Mouse (Mus musculus) right cerebral cortex, postnatal 25 days (tissue): ENCODE measurements around the gene Paf1.
"Not testable (repeated sequence)": the region's sequence is repeated elsewhere in the genome, so short reads cannot be mapped to it uniquely, and the experiment has no call there.

Source experiments
- DNase-seq: peaks from one replicate; pipeline ENCODE4 v3.0.0; 2022

Paf1 gene

DNA sequence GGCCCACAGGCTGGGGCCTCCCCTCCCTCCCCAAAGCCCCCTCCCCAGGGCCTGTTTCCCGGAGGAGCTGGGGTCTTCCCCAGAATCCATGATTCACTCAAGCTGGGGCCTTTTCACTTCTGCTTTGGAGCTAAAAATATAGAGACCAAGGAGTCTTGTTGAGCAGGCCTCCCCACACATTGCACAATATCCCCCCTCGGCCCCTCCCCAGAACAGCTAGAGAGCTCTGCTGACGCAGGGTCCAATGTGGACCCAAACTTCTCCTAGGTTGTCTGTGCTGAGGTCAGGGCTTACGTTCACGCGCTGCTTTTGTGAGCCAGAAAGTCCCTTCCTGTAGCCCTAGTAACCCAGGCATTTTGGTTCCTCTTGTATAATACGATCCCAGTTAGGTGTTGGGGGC is 6.7 kb upstream of the Paf1 start:
- peak; percentile 32 for DNase-seq

DNA sequence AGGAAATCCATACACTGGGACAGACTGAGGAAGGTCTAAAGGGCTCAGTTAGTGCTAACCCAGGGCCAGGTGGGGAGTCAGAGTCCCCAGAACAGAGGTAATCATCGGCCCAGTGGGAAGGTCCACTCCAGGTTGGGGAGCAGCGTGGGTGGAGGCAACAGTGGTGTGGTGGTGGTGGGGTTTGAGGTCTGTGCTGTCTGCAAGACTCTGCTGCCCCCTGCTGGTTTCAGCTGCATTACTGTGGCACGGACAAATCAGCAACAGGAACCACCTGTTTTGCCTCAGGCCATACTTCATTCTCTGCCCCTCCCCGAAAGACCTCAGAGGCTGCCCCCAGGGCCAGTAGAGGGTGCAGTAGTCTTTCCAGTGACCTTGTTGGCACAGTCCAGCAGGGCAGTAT is 6.3 kb upstream of the Paf1 start:
- peak; percentile 68 for DNase-seq

DNA sequence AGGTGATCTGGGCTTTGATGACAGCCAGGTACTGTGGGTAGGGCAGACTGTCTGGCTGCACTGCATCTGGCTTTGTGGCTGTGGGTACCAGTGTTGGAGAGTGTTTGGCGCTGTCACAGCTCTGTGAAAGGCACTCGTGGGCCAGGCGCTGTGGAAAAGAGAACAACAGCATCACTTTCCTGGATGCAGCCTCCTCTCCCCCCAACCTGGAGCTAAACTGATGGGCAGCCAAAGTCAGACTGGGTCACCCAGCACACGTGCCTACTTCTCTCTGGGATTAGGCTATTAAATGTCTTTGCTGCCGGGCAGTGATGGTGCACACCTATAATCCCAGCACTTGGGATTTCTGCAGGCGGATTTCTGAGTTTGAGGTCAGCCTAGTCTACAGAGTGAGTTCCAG is 5.9 kb upstream of the Paf1 start:
- DNase-seq = not testable (repeated sequence)

DNA sequence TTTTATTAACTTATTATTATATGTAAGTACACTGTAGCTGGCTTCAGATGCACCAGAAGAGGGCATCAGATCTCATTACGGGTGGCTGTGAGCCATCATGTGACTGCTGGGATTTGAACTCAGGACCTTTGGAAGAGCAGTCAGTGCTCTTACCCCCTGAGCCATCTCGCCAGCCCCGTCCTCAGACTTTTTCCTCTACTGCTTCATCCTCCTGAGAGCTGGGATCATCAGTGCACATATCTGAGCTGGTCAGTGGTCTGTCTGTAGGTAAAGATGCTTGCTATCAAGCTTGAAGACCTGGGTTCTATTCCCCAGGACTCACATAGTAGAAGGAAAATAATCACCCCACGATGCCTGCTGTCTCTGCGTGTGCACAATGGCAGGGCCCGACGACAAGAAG is 5.4 kb upstream of the Paf1 start:
- DNase-seq = not testable (repeated sequence)

DNA sequence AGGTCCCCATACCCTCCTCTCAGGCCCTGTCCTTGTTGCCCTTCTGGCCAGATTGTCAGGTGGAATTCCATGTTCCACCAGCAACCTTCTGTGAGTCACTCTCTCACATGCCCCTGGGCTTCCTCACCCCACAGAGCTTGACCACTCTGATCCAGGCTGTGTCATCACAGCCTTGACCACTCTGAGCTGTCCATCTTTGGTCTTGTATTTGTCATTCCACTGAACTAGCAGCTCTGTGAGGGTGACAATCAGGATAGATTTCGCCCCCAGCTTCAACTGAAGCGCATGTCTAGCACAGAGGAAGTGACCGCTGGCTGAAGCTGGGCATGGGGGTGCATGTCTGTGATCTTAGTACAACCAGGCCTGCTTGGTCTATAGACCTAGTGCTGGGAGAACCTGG is 2.4 kb upstream of the Paf1 start:
- no peak for DNase-seq

DNA sequence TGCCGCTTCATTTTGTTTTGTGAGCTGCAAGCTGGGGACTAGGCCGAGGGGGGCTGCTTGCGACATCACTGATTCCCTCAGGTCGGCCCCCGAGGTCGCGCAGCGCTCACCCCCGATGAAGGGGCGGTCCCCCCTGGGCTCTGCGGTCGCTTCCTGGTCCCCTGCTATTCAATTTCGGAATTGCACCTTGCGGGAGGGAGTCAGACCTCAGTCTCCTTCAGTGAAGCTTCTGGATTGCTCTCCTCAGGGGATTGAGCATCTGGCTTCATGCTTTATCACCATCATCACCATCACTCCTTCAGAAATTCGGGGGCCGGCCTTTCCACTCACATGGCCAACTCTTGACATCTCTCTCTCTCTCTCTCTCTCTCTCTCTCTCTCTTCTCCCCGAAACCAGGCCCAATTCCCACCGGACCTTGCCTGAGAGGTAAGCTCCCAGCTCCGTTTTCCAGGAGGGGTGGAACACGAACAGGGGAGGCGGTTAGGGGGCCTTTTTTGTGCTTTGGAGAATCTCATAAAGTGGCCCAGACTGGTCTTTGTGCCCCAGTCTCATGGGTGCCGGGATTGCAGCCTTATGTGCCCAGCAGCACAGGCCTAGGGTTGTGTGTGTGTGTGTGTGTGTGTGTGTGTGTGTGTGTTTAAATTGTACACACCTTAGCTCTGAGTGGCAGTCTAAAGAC is 661 bp downstream of the Paf1 start:
- no peak for DNase-seq

DNA sequence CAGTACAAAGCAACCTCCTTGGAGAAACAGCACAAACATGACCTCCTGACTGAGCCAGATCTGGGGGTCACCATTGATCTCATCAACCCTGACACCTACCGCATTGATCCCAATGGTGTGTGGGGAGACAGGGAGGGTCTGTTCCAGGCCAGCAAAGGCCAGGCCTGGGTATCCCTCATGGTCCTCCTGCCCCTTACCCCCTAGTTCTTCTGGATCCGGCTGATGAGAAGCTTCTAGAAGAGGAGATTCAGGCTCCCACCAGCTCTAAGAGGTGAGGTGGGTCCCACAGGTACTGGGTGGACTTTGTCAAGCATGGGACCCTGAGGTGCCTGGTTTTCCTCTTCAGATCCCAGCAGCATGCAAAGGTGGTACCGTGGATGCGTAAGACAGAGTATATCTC is 2.7 kb downstream of the Paf1 start:
- DNase-seq = no peak

DNA sequence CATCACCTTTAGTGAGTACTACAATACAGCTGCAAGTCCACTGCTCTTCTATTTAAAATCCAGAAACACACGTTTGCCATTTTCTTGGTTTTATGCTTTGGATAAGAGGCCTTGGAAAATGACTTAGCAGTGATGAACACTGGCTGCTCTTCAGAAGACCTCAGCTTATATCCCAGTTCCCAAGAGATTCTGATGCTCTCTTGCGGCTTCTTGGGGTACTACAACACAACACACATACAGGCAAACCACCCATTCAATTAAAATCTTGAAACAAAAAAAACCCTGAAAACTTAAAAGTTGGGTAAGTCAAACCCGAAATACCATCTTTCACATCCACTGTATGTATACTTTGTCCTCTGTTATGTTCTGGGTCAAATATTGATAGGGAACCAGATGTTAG is 5.2 kb downstream of the Paf1 start:
- no peak for DNase-seq

DNA sequence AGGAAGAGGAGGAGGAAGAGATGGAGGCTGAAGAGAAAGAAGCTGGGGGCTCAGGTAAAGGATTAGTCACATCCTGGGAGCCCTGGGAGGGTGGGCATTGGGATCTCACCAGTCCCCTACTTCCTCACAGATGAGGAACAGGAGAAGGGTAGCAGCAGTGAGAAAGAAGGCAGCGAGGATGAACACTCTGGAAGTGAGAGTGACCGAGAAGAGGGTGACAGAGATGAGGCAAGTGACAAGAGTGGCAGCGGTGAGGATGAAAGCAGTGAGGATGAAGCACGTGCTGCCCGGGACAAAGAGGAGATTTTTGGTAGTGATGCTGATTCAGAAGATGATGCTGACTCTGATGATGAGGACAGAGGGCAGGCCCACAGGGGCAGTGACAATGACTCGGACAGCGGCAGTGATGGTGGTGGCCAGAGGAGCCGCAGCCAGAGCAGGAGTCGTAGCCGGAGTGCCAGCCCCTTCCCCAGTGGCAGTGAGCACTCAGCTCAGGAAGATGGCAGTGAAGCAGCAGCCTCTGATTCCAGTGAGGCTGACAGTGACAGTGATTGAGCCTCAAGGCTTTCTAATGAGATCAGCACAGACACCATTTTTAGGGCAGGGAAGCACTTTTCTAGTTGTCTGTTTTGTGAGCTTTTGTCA is 6.1 kb downstream of the Paf1 start:
- DNase-seq = no peak

DNA sequence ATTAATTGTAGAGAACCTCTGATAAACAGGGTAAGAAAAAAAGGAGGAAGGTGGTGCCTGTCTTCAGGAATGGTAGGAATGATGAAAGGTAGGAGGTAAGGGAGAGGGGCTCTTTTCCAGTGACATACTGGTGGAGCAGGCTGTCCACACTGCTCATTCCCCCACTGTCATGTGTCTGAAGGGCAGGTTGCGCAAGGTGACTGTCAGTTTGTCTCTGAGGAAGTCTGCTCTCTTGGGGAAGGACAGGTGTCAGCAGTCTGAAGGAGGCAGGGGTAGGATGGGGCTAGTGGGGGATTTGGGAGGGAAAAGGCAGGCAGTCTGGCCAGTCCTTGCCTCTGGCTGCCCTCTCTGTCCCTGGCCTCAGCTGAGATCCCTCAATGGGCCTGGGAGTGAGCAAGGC is 8.3 kb downstream of the Paf1 start:
- no peak for DNase-seq

DNA sequence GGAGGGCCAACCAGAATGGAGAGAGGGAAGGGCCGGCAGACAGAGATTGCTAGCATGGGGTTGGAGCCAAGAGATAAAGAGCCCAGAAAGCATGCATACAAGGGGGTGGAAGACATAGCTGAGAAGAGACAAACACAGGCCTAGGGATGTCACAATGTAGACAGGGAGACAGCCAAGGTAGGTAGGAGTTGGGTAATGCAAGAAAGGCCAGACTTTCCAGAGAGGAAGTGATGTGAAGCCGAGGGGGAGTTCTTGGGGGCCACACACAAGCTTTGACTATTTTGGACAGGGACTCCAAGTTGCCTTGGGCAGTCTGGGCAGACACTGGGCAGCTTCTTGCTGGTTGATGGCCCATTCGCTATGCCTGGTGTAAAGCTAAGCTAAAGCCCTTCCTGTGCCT is 9.2 kb downstream of the Paf1 start:
- DNase-seq = no peak

DNA sequence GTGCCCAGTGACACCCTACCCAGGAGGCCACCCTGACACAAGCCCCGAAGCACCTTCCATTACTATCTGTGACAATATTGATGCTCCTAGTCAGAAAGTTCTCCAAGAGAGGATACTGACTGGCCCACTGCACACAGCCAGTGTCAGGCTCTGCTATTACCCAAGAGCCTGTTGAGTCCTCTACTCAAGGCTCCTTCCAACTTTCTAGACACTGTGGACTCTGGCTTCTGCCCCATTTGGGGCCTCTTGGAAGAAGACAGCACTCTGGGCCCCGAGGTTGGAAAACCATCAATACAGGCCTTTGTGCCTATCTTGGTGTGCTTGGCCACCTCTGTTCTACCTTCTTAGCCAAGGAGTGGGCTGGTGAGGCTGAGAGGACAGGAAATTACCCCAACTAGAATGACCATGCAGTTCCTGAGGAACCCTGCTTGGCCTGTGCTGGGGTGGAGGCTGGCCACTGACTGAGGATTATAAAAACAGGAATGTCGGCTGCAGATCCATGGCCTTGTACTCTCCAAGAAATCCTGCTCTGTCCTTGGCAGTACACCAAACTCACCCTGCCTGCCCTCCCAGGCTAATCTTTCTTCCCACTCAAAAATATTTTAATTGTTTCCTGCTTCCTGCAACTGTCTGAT is 18.2 kb downstream of the Paf1 start:
- no peak for DNase-seq

DNA sequence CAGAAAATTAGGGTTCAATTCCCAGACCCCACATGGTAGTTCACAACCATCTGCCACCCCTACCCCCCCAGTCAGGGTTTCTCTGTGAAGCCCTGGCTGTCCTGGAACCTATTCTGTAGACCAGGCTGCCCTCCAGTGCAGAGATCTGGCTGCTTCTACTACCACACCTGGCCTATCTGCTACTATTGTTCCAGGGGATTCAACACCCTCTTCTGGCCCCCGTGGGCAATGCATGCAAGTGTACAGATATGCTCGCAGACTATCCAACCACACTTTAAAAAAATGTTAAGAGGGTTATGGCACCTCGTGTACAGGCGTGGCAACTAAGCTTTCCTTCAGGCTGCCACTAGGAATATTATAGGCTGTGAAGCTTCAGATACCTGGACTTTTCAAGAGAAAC is 20.1 kb downstream of the Paf1 start:
- DNase-seq = no peak

DNA sequence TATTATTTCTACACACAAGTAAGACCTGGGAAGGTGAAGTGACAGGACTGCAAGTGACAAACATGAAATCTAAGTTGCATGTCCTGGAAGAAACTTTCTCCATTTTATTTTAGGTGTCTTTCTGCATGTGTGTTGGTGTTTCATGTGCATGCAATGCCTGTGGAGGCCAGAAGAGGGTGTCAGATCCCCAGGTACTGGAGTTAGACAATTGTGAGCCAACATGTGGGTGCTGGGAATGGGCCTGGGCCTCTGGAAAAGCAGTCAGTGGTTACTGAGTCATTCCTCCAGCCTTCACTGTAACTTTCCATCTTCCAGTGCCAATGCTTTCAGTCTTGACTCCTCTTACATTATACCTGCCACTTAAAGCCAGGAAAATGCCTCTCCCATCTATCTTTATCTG is 24.6 kb downstream of the Paf1 start:
- no peak for DNase-seq

DNA sequence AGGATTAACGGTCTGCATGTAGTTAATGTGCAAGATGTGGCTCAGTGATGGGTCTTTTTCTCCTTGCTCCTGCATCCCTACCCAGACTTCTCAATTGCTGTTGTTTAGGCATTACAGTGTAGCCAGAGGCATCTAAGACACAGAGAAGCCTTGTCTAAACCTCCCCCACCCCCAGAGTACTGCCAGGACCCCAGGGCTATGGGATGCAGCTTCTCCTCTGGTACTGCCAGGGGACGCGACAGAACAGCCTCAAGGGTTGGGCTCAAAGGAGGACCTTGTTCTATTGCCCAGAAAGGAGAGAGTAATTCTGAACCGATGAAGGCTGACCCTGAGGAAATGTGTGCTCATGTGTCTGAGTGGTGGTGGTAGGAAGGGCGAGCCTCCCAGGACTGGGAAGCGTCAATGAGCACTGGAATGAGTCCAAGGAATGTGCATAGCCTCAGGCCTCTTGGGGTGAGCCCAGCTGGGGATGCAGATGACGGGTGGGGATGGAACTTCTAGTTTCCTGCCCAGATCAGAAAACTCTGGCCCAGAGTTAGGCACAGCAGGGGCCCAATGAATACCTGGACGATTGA is 25.4 kb downstream of the Paf1 start:
- no peak for DNase-seq

DNA sequence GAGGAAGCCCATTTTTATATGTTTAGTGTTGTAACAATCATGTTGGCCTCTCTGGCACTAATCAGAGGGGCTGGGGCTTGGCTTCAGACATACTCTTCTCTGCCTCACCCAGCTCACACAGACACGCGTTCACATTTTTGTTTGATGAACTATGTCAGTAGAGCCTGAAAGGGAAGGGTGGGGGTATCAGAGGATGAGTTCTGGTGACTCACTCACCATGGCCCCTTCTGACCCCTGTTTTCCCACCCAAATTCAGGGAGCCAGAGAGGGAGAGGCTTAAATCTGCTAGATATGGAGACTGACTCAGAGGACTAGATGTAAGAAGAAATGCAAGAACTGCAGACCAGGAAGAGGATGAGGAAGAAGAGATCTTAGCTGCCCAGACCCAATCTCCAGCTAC is 26.7 kb downstream of the Paf1 start:
- no peak for DNase-seq

DNA sequence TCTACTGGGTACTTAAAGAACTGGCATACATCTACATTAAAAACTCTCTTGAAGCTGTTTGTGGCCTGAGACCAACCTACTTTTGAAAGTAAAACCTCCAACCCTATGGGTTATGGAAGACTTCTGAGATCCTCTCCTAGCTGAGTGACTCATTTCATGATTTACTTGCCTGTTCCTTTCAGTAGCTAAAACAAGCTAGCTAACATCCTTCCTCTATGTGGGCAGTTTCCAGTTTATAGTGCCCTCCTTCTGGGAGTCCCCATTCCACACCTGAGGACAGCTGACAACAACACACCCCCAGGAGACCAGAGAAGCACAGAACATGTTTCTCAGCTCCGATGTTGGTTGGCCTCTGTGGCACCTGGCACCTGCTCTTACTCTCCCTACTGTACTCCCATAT is 30.3 kb downstream of the Paf1 start:
- no peak for DNase-seq

DNA sequence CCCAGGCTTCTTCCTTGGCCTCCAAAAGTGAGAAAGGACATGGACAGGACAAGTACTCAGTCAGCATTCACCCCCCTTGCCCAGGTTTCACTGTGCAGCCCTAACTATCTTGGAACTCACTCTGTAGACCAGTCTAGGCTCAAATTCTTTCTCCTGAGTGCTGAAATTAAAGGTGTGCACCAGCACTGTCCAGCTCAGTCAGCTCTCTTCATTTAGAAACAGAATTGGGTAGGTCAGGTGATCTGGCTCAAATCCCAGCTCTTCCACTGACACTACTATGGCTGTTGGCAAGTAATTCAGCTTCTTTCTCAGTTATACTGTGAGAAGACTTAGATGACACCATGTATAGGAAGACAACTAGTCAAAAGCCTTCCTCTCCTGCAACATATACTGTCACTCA is 35.0 kb downstream of the Paf1 start:
- DNase-seq = no peak

DNA sequence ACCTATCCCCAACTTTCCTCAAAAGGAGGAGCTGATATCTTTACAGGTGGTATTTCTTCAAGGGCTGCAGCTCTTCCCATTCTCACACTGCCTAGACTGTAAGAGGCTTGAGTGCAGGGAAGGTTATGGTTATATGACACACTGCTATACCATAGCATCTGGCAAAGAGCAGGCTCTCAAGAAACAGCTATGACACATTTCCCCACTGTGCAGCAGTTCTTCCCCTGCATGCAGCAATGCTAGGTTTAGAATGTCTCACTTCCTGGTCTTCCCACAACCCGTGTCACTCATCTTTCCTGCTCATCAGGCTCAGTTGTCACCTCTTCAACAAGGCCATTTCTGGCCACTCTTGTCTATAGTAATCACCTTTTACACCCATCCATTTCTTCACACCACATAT is 37.8 kb downstream of the Paf1 start:
- DNase-seq = no peak

DNA sequence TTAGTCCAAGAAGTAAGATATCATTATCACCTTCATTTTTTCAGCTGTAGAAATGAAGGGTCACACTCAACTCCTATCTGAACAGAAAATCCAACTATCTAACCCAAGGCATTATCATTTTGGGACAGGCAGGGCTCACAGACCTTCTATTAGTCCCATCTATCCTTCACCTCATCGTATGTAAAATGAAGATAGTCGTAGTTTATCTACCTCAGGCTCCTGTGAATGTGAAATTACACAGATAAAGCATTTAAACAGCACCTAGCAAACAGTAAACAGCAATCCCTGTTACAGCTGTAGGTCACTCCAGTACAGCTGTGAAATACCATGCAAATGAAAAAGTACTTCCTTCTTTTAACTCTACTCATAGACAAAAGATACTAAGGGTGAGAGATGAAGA is 39.5 kb downstream of the Paf1 start:
- no peak for DNase-seq

DNA sequence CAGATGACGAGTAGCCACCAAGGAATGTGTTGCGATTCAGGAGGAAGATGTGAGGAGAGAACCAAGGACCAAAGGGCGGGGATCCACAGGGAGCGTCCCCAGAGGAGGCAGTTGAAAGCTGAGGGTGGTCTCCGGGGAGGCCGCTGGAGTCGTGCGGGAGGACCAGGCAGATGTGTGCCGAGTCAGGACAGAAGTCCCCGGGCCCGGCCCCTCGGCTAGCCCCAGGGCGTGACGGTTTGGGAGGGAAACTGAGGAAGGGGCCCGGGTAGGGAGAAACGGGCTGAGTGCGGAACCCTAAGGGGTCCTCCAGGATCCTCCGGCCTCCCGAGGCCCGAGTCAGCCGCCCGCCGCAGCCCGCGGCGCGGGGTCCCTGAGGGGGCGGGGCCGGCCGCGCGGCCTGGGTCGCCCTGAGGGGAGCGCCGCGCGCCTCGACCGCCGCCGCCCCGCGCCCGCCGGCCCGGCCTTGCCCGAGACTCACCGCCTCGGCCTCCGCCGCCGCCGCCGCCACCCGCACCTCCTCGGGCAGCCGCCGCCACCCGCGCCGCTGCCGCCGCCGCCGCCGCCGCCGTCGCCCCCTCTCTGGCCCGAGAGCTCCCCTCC is 43.0 kb downstream of the Paf1 start:
- DNase-seq = no peak

DNA sequence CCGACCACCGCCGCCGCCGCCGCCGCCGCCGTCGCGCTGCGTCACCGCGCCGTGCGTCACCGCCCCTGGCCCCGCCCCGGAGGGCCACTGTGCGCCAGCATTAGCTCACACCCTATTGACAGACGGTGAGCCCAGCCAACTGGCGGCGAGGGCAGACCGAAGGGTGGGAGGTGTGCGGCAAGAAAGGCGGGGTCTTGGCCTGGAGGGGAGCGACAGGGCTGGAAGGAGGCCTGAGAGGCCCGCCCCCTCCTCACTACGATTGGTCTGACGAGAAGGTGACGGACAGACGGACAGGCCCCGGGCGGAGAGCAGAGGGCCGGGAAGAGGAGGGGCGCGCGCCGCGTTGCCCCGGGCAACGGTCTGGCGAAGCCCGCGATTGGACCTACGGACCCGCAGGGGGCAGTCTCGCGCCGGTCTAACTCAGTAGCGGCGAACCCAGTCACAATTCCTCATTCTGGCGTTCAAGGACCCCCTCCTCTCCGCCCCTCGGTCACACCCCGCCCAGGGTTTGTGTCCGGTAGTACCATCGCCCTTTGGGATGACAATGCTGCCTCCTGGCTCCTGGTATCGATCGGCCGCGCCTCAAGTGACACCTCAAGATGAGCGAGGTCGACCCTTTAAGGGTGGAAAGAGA is 43.6 kb downstream of the Paf1 start:
- peak; percentile 100 for DNase-seq

DNA sequence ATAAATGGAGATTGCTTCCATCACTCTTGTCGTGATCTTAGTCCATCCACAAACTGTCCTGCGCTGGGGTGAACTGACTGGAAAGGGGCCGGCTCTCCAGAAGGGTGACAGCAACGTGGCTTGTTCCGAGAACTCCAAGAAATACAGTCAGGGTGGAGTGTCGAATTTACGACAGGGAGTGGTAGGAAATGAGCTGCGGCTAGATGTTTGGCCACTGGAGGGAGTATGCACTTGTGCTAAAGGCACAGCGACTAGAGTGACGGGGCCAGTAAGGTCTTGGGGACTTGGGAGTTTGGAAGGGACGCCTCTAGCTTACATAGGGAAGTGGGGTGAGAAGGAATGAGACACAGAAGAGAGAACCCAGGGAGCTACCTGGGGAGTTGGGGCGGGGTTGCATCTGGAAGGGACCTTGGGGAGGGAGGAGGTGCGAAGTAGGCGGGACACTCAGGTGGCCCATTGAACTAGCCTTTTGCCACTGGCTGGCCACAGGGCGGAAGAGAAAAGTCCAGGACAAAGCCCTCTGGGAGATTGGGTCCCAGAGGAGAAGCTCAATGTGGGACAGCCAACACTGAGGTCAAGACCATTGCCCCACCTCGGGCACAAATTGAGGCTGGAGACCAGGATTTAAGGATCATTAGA is 44.3 kb downstream of the Paf1 start, which contains the start of gene Gmfg:
TSS of gene Gmfg (plus strand) at position 516 of the 639 bp plus-strand sequence.
- DNase-seq = peak; percentile 65
